Comparison of ENCODE assay signal across 19 mouse cellular contexts in the genomic region with DNA sequence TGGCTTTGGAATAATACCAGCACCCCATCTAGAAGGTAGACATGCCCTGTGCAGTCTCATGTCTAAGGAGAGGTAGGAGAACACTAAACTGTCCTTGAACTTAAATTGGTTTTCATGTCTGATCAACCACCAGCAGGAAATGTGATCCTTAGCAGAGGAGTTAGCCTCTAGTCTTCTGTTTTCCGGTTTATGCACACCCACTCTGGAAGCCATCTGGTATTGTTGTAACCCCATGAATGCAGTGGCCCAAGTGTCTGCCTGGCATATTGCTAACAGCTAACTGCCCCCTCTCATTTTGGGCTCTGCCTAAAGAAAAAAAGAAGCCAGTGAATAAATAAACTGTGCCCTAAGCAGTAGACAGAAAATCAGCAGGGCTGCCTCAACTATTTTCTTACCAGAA.
DNase-seq lines count a peak whose midpoint lies in the region; ATAC-seq and TF ChIP-seq lines count a peak whose summit lies in the region.
"Had no signal": no experiment of that assay in that cellular context is flagged by ENCODE, and none has a peak within 500 bp of the region (broad histone marks: within the 10 kb centered on the region; RNA-seq: fewer than 3 reads in every experiment).

No protein-coding gene starts in this region.

- 47% methylated on average over 1 of the region's 1 CpGs for WGBS in kidney, embryonic 15.5 days
- 38% methylated on average over 1 of the region's 1 CpGs for WGBS in kidney, adult 2 months

- peak; percentile 61 for ATAC-seq in kidney, embryonic 15.5 days (replicated peaks; ENCODE audit: low FRiP score)
- ATAC-seq: forebrain, embryonic 15.5 days had no signal

- no peaks in the 10 kb centered on the region for H3K27me3 ChIP-seq in kidney, embryonic 15.5 days
- H3K27me3 ChIP-seq in kidney, adult 2 months (replicated peaks; ENCODE audit: control insufficient read depth, insufficient read depth, low read length): no peaks in the 10 kb centered on the region
- H3K27me3 ChIP-seq: embryonic facial prominence, embryonic 13.5 days; forebrain, embryonic 15.5 days; heart, embryonic 12.5 days had no signal

- H3K4me3 ChIP-seq in kidney, embryonic 15.5 days (replicated peaks): no peak overlapping the region
- H3K4me3 ChIP-seq in kidney, adult 2 months (ENCODE audit: insufficient read depth, low read depth, low read length): no peak overlapping the region
- H3K4me3 ChIP-seq: embryonic facial prominence, embryonic 13.5 days; forebrain, embryonic 15.5 days; gastrocnemius, adult 2 months; heart, embryonic 12.5 days; hindbrain, embryonic 10.5 days had no signal

- H3K9me3 ChIP-seq in kidney, embryonic 15.5 days (replicated peaks): no peaks in the 10 kb centered on the region
- H3K9me3 ChIP-seq: embryonic facial prominence, embryonic 13.5 days; forebrain, embryonic 15.5 days; heart, embryonic 12.5 days; hindbrain, embryonic 10.5 days had no signal

- H3K27ac ChIP-seq in kidney, embryonic 15.5 days: no peak overlapping the region
- H3K27ac ChIP-seq in kidney, adult 2 months (ENCODE audit: insufficient read depth, low read depth, low read length): no peak overlapping the region
- H3K27ac ChIP-seq: embryonic facial prominence, embryonic 13.5 days; forebrain, embryonic 15.5 days; gastrocnemius, adult 2 months; hindbrain, embryonic 10.5 days; hindbrain, embryonic 14.5 days had no signal

- TF ChIP-seq CTCF in kidney, adult 2 months (conservative IDR thresholded peaks at IDR 0.05; ENCODE audit: insufficient read depth, insufficient read length, low read depth, low read length): no peak
- no peak for TF ChIP-seq CTCF in brain, embryonic 14.5 days (IDR thresholded peaks at IDR 0.05; ENCODE audit: borderline replicate concordance, extremely low read depth, insufficient read depth, insufficient read length)

- no peak for TF ChIP-seq POLR2A in kidney, adult 2 months (IDR thresholded peaks at IDR 0.05; ENCODE audit: low read depth, low read length)
- no peak for TF ChIP-seq POLR2A in brain, embryonic 14.5 days (IDR thresholded peaks at IDR 0.05; ENCODE audit: borderline replicate concordance, extremely low read depth, insufficient read depth, insufficient read length, poor library complexity, severe bottlenecking)

- H3K9ac ChIP-seq in kidney, embryonic 15.5 days: no peak overlapping the region
- H3K9ac ChIP-seq: embryonic facial prominence, embryonic 13.5 days; forebrain, embryonic 15.5 days; heart, embryonic 12.5 days; hindbrain, embryonic 14.5 days had no signal

- no peak overlapping the region for H3K4me2 ChIP-seq in kidney, embryonic 15.5 days
- H3K4me2 ChIP-seq: embryonic facial prominence, embryonic 13.5 days; forebrain, embryonic 15.5 days; heart, embryonic 12.5 days; hindbrain, embryonic 14.5 days had no signal

- no peak for DNase-seq in kidney, adult 2 months
- peak; percentile 26 for DNase-seq in layer of hippocampus, adult 9-11 months
- DNase-seq in layer of hippocampus, adult 9-10 months (ENCODE audit: low spot score): no peak
- peak; percentile 31 for DNase-seq in brain, embryonic 14.5 days (ENCODE audit: low read depth)
- peak; percentile 21 for DNase-seq in telencephalon, adult 2 months (ENCODE audit: low read depth, low spot score)
- DNase-seq in adrenal gland, adult 18-20 months (ENCODE audit: low spot score in 2 of 2): no peak
- DNase-seq: adrenal gland, adult 8-10 months; adrenal gland, postnatal 36 days; cerebellum, adult 11-12 months; cerebellum, adult 9-10 months; cerebellum, postnatal 25 days; gastrocnemius, adult 2 months; gastrocnemius, postnatal 25 days had no signal

- H3K36me3 ChIP-seq in kidney, embryonic 15.5 days: no peaks in the 10 kb centered on the region
- H3K36me3 ChIP-seq in kidney, adult 2 months (ENCODE audit: control insufficient read depth, insufficient read depth, low read length): no peaks in the 10 kb centered on the region
- H3K36me3 ChIP-seq: embryonic facial prominence, embryonic 13.5 days; heart, embryonic 12.5 days; hindbrain, embryonic 10.5 days had no signal

- no peaks in the 10 kb centered on the region for H3K4me1 ChIP-seq in kidney, embryonic 15.5 days
- H3K4me1 ChIP-seq in kidney, adult 2 months (ENCODE audit: control insufficient read depth, insufficient read depth, low read length): no peaks in the 10 kb centered on the region
- H3K4me1 ChIP-seq: embryonic facial prominence, embryonic 13.5 days; forebrain, embryonic 15.5 days; heart, embryonic 12.5 days had no signal

Comparison
In these comparisons a context has a peak if more than half of its experiments do, and no peak if none do; other contexts are left out.
1. DNase-seq: peak in layer of hippocampus, adult 9-11 months (single experiment), brain, embryonic 14.5 days (single experiment) and telencephalon, adult 2 months (single experiment); none in kidney, adult 2 months (single experiment), layer of hippocampus, adult 9-10 months (single experiment) and adrenal gland, adult 18-20 months (0 of 2).